Mouse (Mus musculus) CH12.LX (cell line): ENCODE results near the gene Sec11a. TPM values are rescaled to one million over a fixed set of nuclear protein-coding genes. Genes with fewer than 3 reads are reported as not detected.

Experiments
- DNase-seq: peaks from one replicate; pipeline ENCODE4 v3.0.0-alpha.2; 2013; ENCODE audit errors: extremely low read depth
- H3K27ac ChIP-seq: 2 replicates; pipeline ENCODE4 v1.5.1; 2012; ENCODE audit warnings: low read depth, mild to moderate bottlenecking, control low read depth, moderate library complexity; ENCODE audit not compliant: insufficient read depth
- H3K27me3 ChIP-seq: replicated peaks from 2 replicates; pipeline ENCODE3; 2012; ENCODE audit warnings: inconsistent platforms
- H3K36me3 ChIP-seq, 2 experiments: replicated peaks in 1 of 2; 2 replicates each; pipeline versions ENCODE3 to v1.6.1; 2012; ENCODE audit warnings: inconsistent platforms in 1 of 2, low read length in 1 of 2, mild to moderate bottlenecking in 1 of 2, mixed read lengths in 1 of 2, moderate library complexity in 1 of 2; ENCODE audit not compliant: control insufficient read depth in 1 of 2, insufficient read depth in 1 of 2
- H3K4me1 ChIP-seq, 2 experiments: 2 replicates each; pipeline ENCODE4 v1.6.1; 2012; ENCODE audit warnings: inconsistent platforms in 1 of 2, moderate library complexity in 1 of 2; ENCODE audit not compliant: insufficient read depth in 2 of 2, control insufficient read depth in 1 of 2
- H3K4me2 ChIP-seq: 2 replicates; pipeline ENCODE4 v1.6.1; 2012; ENCODE audit warnings: low read depth, mild to moderate bottlenecking, control low read depth; ENCODE audit not compliant: poor library complexity, insufficient read depth, severe bottlenecking
- H3K4me3 ChIP-seq, 3 experiments: fragments of 150-350 bp in 1 of 3; sonication (generic) in 1 of 3; replicated peaks in 1 of 3; 2 replicates each; pipeline versions ENCODE3 to v1.5.1; 2011 to 2012; ENCODE audit warnings: low read depth in 2 of 3, low read length in 2 of 3, mild to moderate bottlenecking in 2 of 3, moderate library complexity in 2 of 3, control low read depth in 1 of 3, improper control_type of control experiment in 1 of 3, inconsistent platforms in 1 of 3, mixed read lengths in 1 of 3; ENCODE audit not compliant: poor library complexity in 1 of 3
- H3K79me2 ChIP-seq: replicated peaks from 2 replicates; pipeline ENCODE4 v1.6.1; 2012; ENCODE audit warnings: mild to moderate bottlenecking, moderate library complexity; ENCODE audit not compliant: control insufficient read depth, poor library complexity, insufficient read depth, severe bottlenecking; ENCODE audit errors: extremely low read depth
- H3K9ac ChIP-seq: 2 replicates; pipeline ENCODE4 v1.6.1; 2012; ENCODE audit warnings: low read depth, mild to moderate bottlenecking, control low read depth, moderate library complexity; ENCODE audit not compliant: insufficient read depth
- H3K9me3 ChIP-seq: replicated peaks from 2 replicates; pipeline ENCODE3; 2012; ENCODE audit warnings: low read length, inconsistent platforms, mixed read lengths
- BHLHE40 ChIP-seq: IDR thresholded peaks from 2 replicates; pipeline ENCODE4 v1.6.1; 2011; ENCODE audit warnings: mild to moderate bottlenecking, low read depth, low read length, improper control_type of control experiment
- CTCF ChIP-seq, 2 experiments: IDR thresholded peaks in 1 of 2; conservative IDR thresholded peaks in 1 of 2; 2 replicates each; pipeline ENCODE4 v1.5.1; 2011 to 2012; ENCODE audit warnings: low read depth in 2 of 2, low read length in 2 of 2, improper control_type of control experiment in 1 of 2, inconsistent platforms in 1 of 2, mild to moderate bottlenecking in 1 of 2, moderate library complexity in 1 of 2
- EP300 ChIP-seq: IDR thresholded peaks from 2 replicates; pipeline ENCODE4 v1.6.1; 2011; ENCODE audit warnings: low read length, improper control_type of control experiment
- ETS1 ChIP-seq: conservative IDR thresholded peaks from 2 replicates; pipeline ENCODE4 v1.6.1; 2012; ENCODE audit warnings: low read depth, mild to moderate bottlenecking, inconsistent platforms, low read length, improper control_type of control experiment, moderate library complexity
- HCFC1 ChIP-seq: IDR thresholded peaks from 2 replicates; pipeline ENCODE4 v1.6.1; 2012; ENCODE audit warnings: low read depth, mild to moderate bottlenecking, inconsistent platforms, low read length, improper control_type of control experiment
- JUN ChIP-seq: IDR thresholded peaks from 2 replicates; pipeline ENCODE4 v1.6.1; 2011; ENCODE audit warnings: low read depth, mild to moderate bottlenecking, low read length, improper control_type of control experiment, moderate library complexity; ENCODE audit not compliant: insufficient read depth
- JUND ChIP-seq: conservative IDR thresholded peaks from 2 replicates; pipeline ENCODE4 v1.6.1; 2011; ENCODE audit warnings: low read depth, low read length, improper control_type of control experiment
- KAT2A ChIP-seq: IDR thresholded peaks from 2 replicates; pipeline ENCODE4 v1.6.1; 2012; ENCODE audit warnings: low read length, improper control_type of control experiment, inconsistent platforms; ENCODE audit not compliant: insufficient replicate concordance
- MAFK ChIP-seq: IDR thresholded peaks from 2 replicates; pipeline ENCODE4 v1.6.1; 2011; ENCODE audit warnings: low read length, improper control_type of control experiment; ENCODE audit not compliant: insufficient replicate concordance
- MAX ChIP-seq: IDR thresholded peaks from 2 replicates; pipeline ENCODE4 v1.6.1; 2011; ENCODE audit warnings: low read length, improper control_type of control experiment
- MAZ ChIP-seq: IDR thresholded peaks from 2 replicates; pipeline ENCODE4 v1.6.1; 2012; ENCODE audit warnings: low read depth, mild to moderate bottlenecking, inconsistent platforms, low read length, improper control_type of control experiment, moderate library complexity
- MEF2A ChIP-seq: IDR thresholded peaks from 2 replicates; pipeline ENCODE4 v1.6.1; 2014; ENCODE audit warnings: low read depth, mild to moderate bottlenecking, inconsistent platforms, low read length, improper control_type of control experiment, borderline replicate concordance
- MXI1 ChIP-seq: IDR thresholded peaks from 2 replicates; pipeline ENCODE4 v1.6.1; 2011; ENCODE audit warnings: mild to moderate bottlenecking, low read depth, low read length, improper control_type of control experiment
- NRF1 ChIP-seq: IDR thresholded peaks from 2 replicates; pipeline ENCODE4 v1.6.1; 2014; ENCODE audit warnings: low read depth, mild to moderate bottlenecking, inconsistent platforms, low read length, improper control_type of control experiment, moderate library complexity
- PAX5 ChIP-seq: IDR thresholded peaks from 2 replicates; pipeline ENCODE4 v1.6.1; 2012; ENCODE audit warnings: low read length, inconsistent platforms, mixed read lengths
- POLR2A ChIP-seq: IDR thresholded peaks from 2 replicates; pipeline ENCODE4 v1.6.1; 2011; ENCODE audit warnings: low read depth, mild to moderate bottlenecking, improper control_type of control experiment, low read length
- POLR2AphosphoS2 ChIP-seq: IDR thresholded peaks from 2 replicates; pipeline ENCODE4 v1.6.1; 2011; ENCODE audit warnings: low read depth, low read length, improper control_type of control experiment
- RCOR1 ChIP-seq: conservative IDR thresholded peaks from 2 replicates; pipeline ENCODE4 v1.6.1; 2012; ENCODE audit warnings: low read depth, mild to moderate bottlenecking, inconsistent platforms, low read length, improper control_type of control experiment
- TBP ChIP-seq: conservative IDR thresholded peaks from 2 replicates; pipeline ENCODE4 v1.6.1; 2011; ENCODE audit warnings: low read depth, low read length, improper control_type of control experiment
- TCF12 ChIP-seq: IDR thresholded peaks from 2 replicates; pipeline ENCODE4 v1.6.1; 2014; ENCODE audit warnings: low read depth, mild to moderate bottlenecking, inconsistent platforms, low read length, improper control_type of control experiment
- UBTF ChIP-seq: IDR thresholded peaks from 2 replicates; pipeline ENCODE4 v1.6.1; 2012; ENCODE audit warnings: low read depth, mild to moderate bottlenecking, inconsistent platforms, low read length, improper control_type of control experiment, moderate library complexity
- USF1 ChIP-seq: IDR thresholded peaks from 2 replicates; pipeline ENCODE4 v1.6.1; 2014; ENCODE audit warnings: low read depth, mild to moderate bottlenecking, inconsistent platforms, low read length, improper control_type of control experiment
- USF2 ChIP-seq: conservative IDR thresholded peaks from 2 replicates; pipeline ENCODE4 v1.6.1; 2011; ENCODE audit warnings: low read depth, low read length, improper control_type of control experiment
- ZKSCAN1 ChIP-seq: IDR thresholded peaks from 2 replicates; pipeline ENCODE4 v1.6.1; 2012; ENCODE audit warnings: low read depth, inconsistent platforms, low read length, improper control_type of control experiment, borderline replicate concordance
- ZMIZ1 ChIP-seq: IDR thresholded peaks from 2 replicates; pipeline ENCODE4 v1.6.1; 2012; ENCODE audit warnings: low read depth, mild to moderate bottlenecking, inconsistent platforms, low read length, improper control_type of control experiment
- ZNF384 ChIP-seq: IDR thresholded peaks from 2 replicates; pipeline ENCODE4 v1.6.1; 2012; ENCODE audit warnings: low read depth, low read length, improper control_type of control experiment, inconsistent platforms
- dilution Hi-C: fragments of 300-500 bp; cut with MboI; formaldehyde crosslinking; loops from 2 replicates; pipeline ENCODE4 v1.14.3; 2020; ENCODE audit warnings: low sequenced_read_pairs; ENCODE audit not compliant: extremely low pct_unique_long_range_greater_than_20kb, extremely low pct_ligation_motif_present
- in situ Hi-C: fragments of 300-500 bp; cut with MboI; formaldehyde crosslinking; loops from 3 replicates; pipeline ENCODE4 v1.14.3; 2019; ENCODE audit warnings: low sequenced_read_pairs, low pct_ligation_motif_present, low pct_unique_long_range_greater_than_20kb, mixed read lengths
- polyA plus RNA-seq: library from polyadenylated mRNA; unstranded; fragments of >175 nt; gene quantifications from 2 replicates; pipeline ENCODE4 v1.2.1, GENCODE M21; 2012; ENCODE audit warnings: low read depth; ENCODE audit not compliant: insufficient read length
- total RNA-seq, 2 experiments: library from RNA; depleted of rRNA; stranded (reverse); fragments of 300-350 nt in 1 of 2; fragments of >200 nt in 1 of 2; gene quantifications; 2 replicates each; pipeline ENCODE4 v1.2.3; 2012 to 2014

Sec11a gene
- total and polyA plus RNA-seq, 3 experiments = 93.5 to 141 (median 126) TPM

- no peak for DNase-seq
- H3K9me3 ChIP-seq = no peaks in the 10 kb centered on the region
- H3K4me2 ChIP-seq = no peak overlapping the region
- TF ChIP-seq KAT2A = no peak
- no peak for TF ChIP-seq NRF1
- no peak for TF ChIP-seq PAX5
- no peak for TF ChIP-seq USF1
- no peak for TF ChIP-seq ZNF384
- no peak for TF ChIP-seq MAFK
- no peak for TF ChIP-seq USF2
- TF ChIP-seq TCF12 = no peak
- no peak for TF ChIP-seq CTCF (conservative IDR thresholded peaks at IDR 0.05 in 1 of 2, IDR thresholded peaks at IDR 0.05 in 1 of 2; ENCODE audit: low read depth in 2 of 2, low read length in 2 of 2)
- no peak for TF ChIP-seq MXI1
- TF ChIP-seq MAX = no peak
- no peak for TF ChIP-seq RCOR1
- TF ChIP-seq EP300 = no peak
- no peak for TF ChIP-seq ZMIZ1
- no peak for TF ChIP-seq HCFC1
- no peak for TF ChIP-seq MEF2A
- TF ChIP-seq JUND = no peak
- TF ChIP-seq MAZ = no peak
- no peak for TF ChIP-seq JUN
- no peak for TF ChIP-seq ZKSCAN1
- TF ChIP-seq, all 38 proteins: peak for 0
- Histone ChIP-seq H3K36me3 (no peaks in the 10 kb centered on the region), H3K9ac (no peak overlapping the region), H3K4me1 (no peaks in the 10 kb centered on the region), H3K4me3 (no peak overlapping the region), H3K27ac (no peak overlapping the region), H3K27me3 (peaks cover 2% of the 10 kb centered on the region), H3K79me2 (no peaks in the 10 kb centered on the region)
- dilution Hi-C loops = no loop called here
- in situ Hi-C loops = no loop called here
These were observed 11.4 kb upstream of the Sec11a start for GRCm38 (mm10) chr7:80959003-80959402.

DNA sequence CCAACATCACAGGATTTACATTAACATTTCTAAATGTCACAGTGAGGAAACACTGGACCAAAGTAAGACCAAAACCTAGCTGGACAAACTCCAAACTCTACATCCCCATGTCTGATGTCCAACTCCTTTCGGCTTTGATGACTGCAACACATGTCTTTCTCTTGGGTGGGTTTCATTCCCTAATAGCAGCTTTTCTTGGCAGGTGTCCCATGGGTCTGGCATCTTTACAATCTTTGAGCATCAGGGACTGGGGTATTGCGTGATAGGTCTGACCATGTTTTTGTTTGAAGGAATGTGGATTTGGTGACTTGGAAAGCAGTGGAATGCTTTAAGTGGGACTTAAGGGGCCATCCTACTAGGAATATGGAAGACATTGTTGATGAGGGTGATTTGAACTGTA lies 9.3 kb upstream of the Sec11a start:
- H3K4me2 ChIP-seq = no peak overlapping the region

More for the DNA sequence above, 9.3 kb upstream of the Sec11a start:
- in situ Hi-C loops (no loop called here), dilution Hi-C loops (no loop called here)
- Histone ChIP-seq H3K36me3 (no peaks in the 10 kb centered on the region), H3K79me2 (no peaks in the 10 kb centered on the region), H3K4me1 (no peaks in the 10 kb centered on the region), H3K9ac (no peak overlapping the region), H3K27me3 (peaks cover 9% of the 10 kb centered on the region), H3K9me3 (peaks cover 2% of the 10 kb centered on the region), H3K27ac (no peak overlapping the region), H3K4me3 (no peak overlapping the region)
- TF ChIP-seq POLR2A (no peak), MAZ (no peak), UBTF (no peak), MXI1 (no peak), JUN (no peak), TBP (no peak), ETS1 (no peak), USF2 (no peak), ZKSCAN1 (no peak), JUND (no peak), MAFK (no peak), ZNF384 (no peak), KAT2A (no peak), MEF2A (no peak), EP300 (no peak), POLR2AphosphoS2 (no peak), BHLHE40 (no peak)
- no peak for DNase-seq
